Mouse (Mus musculus): ENCODE results near the gene Dlg2. TPM values are rescaled to one million over a fixed set of nuclear protein-coding genes. Genes with fewer than 3 reads are reported as not detected.
"Not testable (repeated sequence)": the region's sequence is repeated elsewhere in the genome, so short reads cannot be mapped to it uniquely, and the experiment has no call there.

The Dlg2 gene
- total RNA-seq, 2 experiments from 2014 or later, result 0.97 to 1.1 TPM

DNA sequence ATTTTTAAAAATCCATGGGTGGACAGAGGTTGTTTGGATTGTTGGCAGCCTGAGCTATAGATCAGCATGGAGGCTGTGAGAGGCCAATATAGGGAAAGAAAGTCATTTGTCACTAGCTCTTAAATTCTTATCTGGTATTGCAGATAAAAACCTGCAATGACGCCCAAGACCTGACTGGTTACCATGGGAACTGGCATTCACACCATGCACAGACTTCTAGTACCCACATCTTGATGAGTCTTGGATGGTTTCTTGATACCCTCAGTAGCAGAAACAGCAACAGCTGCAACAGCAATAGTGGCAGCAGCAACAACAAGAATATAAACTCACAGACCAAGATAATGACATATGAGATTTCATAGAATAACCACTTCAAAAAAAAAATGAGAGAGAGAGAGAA is 315.1 kb downstream of the Dlg2 start:
- ATAC-seq (replicated peaks; ENCODE audit: poor library complexity, severe bottlenecking), result no peak

DNA sequence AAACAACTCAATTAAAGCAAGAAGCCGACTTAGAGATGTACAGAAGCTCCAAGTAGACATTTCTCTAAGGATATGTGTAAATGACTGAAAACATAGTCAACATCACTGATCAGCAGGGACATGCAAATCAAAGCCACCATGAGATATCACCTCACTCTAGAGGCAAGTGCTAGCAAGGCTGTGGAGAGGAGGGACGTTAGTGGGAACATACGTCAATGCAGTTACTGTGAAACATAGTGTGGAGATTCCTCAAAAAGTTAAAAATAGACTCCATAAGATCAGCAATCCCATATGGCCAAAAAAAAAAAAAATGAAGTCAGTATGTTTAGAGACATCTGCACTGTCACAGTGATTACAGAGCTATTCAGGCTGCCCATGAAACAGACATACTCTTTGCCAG is 349.2 kb downstream of the Dlg2 start:
- ATAC-seq (replicated peaks; ENCODE audit: poor library complexity, severe bottlenecking), result no peak

DNA sequence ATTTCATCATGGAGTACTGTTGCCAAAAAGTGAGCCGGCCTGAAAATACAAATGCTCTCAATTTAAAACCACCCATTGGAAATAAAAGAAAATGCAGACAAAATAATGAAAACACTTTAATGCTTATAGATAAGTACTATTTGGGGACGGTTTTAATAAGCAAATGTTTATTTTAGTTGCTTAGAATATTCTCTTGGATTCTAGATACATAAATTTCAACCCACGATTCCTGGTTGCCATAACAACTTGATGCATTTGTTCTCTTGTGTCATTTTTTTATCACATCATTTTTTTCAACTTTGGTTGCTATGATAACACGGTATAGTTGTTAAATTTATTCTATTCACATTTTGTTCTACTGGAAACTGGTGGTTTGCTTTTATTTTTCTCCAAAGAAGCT is 364.8 kb downstream of the Dlg2 start:
- no peak for ATAC-seq (replicated peaks; ENCODE audit: poor library complexity, severe bottlenecking)

DNA sequence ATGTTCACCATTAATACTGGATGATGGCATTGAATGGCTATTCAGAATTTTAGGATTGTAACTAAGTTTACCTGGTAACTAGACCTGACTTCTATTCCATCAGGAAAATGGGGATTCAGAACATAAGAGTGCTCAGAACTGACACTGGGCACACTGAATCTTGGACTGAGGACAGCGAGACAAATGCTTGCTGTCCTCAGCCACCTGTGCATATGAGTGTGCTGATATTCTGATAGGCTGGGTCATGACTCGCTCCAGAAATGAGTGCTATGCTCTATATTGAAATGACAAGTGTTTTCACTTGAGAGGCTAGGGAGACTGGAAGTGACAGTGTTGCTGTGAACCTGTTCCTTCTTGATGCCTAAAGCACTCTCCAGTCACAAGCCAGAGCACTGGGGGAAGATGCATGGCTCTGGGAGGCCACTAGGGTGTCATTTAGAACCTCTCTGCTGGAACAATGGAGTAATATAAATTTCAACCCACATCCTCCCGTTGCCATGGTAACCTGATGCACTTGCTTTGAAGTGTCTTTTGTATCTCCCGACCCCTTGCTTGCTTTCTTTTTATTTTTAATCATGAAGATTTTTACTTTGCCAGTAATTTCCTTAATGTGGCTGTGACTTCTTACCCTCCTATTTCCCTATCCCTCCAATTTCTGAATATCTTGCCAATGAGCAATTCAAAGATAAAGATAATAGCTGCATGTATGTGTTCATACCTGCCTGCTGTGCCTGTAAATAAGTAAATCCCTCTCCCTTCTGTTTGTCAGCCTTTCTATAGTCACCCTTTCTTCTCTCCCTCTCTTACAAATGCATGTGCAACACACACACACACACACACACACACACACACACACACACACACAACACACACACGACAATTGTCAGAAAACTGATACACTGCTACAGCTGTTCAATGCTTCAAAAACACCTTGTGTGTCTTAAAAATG is 367.1 kb downstream of the Dlg2 start:
- no peak for ATAC-seq (replicated peaks; ENCODE audit: poor library complexity, severe bottlenecking)

DNA sequence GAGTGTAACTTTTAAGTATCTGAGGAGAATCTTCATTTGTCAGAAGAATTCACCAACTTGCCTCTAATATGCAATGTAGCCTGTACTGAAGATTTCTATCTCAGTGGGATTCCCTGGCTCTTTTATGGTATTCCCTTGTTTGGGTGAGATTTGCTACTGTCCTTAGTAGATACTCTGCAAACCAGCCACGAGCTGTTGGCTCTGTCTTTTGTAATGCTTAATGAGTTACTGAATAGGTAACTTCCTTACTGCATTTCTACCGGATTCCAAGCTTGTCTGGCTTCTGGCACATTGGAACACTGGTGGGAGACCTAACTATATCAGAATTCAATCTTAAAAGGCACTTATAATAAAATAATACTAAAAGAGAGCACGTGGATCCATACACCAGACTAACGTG is 400.3 kb downstream of the Dlg2 start:
- not testable (repeated sequence) for ATAC-seq (replicated peaks; ENCODE audit: poor library complexity, severe bottlenecking)

DNA sequence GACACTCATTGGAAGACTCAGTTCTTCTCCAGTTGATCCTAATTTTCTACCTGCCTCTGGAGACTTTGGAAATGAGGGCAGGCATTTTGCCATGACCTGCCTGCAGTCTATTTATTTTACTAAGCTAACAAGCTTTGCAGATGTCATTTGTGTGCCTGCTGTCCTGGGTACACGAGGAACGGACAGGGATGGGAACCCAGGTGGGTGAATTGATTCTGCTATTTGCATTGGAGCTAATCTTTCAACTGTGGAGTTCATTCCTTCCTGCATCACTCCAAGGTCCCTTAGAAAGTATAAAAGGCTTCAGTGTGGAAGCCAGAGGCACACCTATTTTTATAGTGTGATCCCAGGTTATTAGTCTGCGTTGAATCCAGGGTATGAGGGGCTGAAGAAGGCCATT is 406.3 kb downstream of the Dlg2 start:
- no peak for ATAC-seq (replicated peaks; ENCODE audit: poor library complexity, severe bottlenecking)

DNA sequence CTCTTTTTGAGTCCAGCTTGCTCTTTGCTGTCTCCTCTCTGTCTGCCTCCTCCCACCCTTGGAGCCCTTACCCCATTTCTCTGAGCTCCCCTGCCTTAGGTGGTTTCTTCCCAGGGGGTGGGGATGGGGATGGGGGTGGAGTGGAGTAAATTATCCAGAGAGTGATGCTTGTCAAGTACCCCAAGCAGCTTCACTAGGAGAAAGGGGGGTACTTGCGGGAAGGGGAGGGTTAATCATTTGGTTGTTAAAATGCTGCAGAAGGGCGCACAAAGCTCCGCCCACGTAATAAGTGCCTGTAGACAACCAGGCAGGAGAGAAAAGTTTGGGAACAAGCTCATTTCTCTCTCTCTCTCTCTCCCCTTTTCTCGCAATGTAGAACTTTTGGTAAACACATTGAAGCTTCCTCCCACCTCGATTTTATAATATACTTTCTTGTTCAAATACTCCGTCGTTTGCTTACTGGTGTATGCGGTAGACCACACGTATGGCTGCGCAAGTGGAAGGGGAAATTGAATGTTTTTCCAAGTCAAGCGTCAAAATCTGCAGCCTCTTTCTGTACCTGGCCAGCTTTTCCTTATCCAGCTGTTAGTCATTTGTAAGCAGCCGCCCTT is 410.0 kb downstream of the Dlg2 start:
- no peak for ATAC-seq (replicated peaks; ENCODE audit: poor library complexity, severe bottlenecking)

DNA sequence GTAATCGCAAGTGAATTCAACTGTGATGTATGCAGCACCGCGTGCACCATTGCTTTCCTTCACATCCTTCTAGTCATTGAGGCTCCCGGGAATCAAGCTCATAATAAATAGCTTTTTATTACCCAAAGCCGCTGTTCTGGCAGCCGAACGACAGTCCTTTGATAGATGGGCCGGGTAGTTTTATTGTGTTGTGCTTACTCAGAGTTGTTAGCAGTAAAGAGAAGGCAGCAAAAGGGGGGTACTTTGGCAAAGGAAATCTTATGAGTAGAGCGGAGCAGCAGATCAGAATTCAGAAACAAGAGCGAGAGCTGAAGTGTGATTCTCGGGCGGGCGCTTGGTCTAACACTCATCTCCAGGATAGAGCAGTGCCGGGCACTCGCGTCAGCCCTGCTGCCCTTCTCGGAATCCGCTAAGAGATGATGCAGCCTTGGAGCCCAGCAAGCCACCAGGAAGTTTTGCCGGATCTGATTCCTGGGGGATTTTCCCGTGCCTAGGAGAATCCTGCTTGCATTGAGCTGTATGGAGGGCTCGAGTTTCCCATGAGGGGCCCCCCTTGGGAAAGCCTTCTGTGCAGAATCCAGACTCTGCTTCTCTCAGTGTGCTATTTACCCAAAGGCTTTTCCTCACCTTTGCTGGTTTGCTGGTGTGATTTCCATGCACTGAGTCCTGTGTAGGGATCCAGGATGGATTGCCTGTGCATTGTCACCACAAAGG is 410.7 kb downstream of the Dlg2 start:
- no peak for ATAC-seq (replicated peaks; ENCODE audit: poor library complexity, severe bottlenecking)

DNA sequence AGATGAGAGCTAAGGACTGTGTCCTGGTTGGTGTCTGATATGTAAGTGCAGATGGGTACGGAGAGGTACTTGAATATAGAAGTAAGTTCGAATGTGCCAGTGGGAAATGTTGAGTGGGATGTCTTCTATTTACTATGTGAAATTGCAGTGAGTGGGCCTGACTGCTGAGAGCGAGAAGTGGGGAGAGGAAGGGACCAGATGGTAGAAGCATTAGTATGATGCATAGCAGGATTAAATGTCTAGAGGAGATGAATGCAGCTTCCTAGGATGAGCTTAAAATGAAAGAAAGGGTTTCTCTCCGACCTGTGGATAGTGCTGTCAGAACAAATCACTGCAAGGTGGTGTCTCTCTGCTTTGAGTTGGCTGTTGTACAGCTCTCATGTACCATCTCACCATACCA is 451.0 kb downstream of the Dlg2 start:
- ATAC-seq (replicated peaks; ENCODE audit: poor library complexity, severe bottlenecking), result no peak

DNA sequence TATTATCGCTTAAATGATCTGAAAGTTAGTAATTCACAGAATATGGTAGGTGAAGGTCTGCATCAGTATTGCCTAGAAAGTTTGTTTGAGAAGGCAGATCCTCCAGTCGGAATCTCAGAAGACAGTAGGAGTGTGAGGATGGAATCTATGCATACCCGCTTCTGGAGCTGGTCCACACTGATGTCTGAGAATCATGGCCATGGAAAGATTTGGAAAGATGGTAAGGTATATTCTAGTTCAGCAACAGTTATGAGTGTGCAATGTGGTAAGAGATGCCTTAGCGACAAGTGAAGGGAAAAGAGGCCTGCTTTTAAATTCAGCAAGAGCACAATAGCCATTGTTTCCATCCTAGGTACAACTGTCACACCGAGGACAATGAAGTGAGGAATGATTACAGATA is 464.3 kb downstream of the Dlg2 start:
- ATAC-seq (replicated peaks; ENCODE audit: poor library complexity, severe bottlenecking), result no peak

DNA sequence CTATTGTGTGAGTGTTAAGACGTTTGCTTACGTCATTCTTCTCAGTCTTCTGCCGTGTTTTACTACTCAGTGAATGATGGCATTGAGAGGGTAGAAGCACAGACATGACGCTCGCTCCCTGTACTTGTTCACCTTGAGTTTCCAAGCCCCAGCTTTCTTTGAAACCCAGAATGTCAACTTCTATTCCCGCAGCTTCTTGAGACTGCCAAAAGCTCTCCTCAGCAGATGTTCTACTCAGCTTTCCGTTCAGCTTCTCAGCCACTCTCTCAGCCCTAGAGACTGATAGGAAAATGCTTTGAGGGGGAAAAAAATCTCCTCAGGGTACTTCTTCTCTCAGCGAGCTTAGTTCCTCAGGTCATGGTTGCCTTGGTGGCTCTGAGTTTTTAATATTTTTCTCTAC is 470.6 kb downstream of the Dlg2 start:
- no peak for ATAC-seq (replicated peaks; ENCODE audit: poor library complexity, severe bottlenecking)

DNA sequence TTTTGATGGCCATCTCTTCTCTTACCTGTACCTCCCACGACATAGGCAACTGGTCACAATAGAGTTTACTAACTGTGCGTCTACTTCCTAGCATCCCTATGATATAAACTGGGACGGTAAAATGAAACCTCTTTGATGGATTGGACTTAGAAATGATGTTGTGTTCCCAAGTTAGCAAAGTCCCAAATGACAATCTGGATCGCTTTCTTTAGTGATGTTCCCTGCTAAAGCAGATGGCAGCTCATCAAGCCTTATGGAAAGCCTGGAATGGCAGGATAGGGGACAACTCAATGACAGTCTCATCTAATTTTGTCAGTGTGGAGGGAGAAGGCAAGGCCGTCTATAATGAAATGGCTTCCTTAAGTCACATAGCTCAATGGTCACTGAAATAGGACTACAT is 472.7 kb downstream of the Dlg2 start:
- ATAC-seq (replicated peaks; ENCODE audit: poor library complexity, severe bottlenecking), result no peak

DNA sequence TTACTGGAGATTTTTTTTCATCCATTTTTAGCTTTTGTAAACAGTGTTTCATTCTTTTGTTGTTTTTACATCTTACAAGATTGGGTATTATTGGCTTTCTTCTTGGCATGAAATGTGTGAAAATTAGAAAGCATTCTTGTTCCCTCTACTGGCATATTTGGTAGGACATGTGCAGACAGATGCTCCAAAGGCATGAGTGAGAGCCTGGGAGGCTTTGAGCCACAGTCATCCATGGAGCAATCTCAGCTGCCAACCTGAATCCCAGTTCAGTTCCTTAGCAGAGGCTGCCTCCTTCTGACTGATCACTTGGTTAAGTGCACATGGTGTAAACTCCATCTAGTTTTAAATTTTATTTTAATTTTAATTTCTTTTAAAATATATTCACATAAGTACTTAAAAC is 500.8 kb downstream of the Dlg2 start:
- ATAC-seq (replicated peaks; ENCODE audit: poor library complexity, severe bottlenecking), result no peak

DNA sequence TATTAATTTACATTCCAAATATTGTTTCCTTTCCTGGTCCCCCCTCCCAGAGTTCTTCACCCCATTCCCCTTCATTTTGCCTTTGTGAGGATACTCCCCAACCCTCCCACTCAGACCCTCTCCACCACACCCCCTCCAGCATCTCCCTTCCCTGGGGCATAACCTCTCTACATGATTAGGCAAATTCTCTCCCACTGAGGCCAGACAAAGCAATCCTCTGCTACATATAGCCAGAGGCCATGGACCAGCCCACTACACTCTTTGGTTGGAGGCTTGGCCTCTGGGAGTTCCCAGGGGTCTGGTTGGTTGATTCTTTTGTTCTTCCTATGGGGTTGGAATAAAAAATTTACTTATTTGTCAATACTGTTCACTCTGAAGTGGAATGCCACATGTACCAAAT is 505.6 kb downstream of the Dlg2 start:
- ATAC-seq (replicated peaks; ENCODE audit: poor library complexity, severe bottlenecking), result no peak

DNA sequence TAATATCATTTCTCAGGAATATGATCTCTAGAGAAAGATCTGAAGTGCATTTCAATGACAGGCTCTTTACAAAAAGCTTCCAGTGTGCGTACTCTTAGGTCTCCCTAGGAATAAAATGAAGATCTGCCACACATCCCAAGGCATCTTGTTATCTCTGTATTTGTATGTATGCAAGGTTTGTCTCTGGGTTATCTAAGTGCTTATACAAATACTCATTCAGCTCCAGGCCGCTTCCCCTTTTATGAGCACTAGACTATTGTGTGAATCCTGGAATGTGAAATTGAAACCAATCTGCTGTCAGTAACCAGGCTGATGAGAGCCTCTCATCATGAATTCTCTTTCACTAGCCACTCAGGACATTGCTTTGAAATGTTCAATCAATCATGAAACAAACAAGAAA is 534.2 kb downstream of the Dlg2 start:
- ATAC-seq (replicated peaks; ENCODE audit: poor library complexity, severe bottlenecking), result no peak

DNA sequence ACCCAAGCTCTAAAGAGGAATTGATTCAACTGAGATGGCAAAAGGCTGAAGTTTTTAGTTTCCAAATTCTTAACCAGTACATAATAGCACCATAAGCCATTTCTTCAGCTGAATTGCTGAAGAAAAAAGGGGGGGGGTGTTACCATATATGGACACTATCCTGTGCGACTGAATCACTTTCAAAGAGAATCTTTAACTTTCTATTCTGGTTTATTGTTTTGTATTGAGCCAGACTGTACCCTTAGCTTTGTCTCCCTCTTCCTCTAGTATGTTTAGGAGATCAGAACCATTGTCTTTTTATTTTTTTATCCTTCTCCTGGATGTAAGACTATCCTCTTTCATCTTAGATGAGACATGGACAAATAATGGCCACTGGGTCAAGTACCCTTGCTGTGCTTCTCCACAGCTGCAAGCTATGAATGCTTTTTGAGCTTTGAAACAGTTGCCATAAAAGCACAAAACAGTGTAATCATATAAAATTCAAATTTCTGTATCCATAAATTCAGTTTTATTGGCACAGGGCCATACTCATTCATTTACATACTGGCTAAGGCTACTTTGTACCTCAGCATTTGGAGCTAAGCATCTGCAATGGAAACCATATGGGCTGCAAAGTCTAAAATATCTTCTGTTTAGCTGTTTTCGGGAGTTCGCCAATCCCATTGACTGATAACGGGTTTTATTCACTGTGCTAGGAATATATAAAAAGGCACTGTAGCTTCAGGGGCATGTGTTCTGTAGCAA is 568.7 kb downstream of the Dlg2 start:
- ATAC-seq (replicated peaks; ENCODE audit: poor library complexity, severe bottlenecking), result no peak

DNA sequence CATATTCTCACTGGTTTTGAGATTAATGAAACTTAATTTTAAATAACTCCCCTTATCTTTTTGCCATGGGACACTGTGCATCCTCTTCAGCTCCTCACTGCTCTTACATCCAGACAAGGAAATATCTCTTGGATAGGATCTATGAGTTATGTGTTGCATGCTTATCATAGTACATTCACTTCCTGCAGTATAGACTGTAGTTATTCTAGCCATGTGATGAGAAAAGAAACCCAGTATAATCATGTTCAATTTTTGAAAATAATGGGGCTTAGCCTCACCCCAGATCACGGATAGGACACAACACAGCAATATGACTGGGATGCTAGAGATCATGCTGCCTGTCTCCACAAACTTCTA is 569.2 kb downstream of the Dlg2 start:
- no peak for ATAC-seq (replicated peaks; ENCODE audit: poor library complexity, severe bottlenecking)

DNA sequence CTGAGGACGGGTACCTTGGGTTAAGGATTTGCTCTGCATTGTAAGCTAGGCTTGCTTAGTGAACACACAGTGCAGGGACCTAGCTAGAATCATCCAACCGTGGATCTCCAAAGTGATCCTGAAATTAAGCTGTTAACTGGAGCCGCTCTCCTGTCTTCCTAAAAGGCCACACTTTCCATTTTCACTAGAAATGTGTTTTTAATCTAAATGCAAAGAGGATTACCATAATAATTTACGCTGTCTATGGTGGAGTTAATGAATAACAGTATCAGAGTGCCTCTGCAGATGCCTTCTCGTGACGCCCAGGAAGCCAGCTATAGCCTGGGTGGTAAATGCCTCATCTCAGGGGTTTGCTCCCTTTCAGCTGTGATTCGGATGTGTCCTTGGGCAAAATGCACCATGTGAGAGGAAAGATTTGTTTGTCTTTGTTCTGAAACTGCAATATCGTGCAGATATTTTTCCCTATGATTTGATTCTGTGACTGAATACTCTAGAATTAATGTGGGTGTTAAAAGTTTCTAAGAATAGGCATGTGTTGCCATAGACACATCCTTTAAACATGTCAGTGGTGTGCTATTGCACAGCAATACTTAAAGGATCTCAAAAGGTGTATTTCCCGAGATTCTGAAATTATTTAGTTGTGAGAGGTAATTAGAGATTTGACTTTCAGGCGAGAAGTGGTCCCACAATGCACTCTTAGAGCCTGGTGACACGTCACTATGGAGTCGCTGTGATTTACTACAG is 587.0 kb downstream of the Dlg2 start:
- no peak for ATAC-seq (replicated peaks; ENCODE audit: poor library complexity, severe bottlenecking)

DNA sequence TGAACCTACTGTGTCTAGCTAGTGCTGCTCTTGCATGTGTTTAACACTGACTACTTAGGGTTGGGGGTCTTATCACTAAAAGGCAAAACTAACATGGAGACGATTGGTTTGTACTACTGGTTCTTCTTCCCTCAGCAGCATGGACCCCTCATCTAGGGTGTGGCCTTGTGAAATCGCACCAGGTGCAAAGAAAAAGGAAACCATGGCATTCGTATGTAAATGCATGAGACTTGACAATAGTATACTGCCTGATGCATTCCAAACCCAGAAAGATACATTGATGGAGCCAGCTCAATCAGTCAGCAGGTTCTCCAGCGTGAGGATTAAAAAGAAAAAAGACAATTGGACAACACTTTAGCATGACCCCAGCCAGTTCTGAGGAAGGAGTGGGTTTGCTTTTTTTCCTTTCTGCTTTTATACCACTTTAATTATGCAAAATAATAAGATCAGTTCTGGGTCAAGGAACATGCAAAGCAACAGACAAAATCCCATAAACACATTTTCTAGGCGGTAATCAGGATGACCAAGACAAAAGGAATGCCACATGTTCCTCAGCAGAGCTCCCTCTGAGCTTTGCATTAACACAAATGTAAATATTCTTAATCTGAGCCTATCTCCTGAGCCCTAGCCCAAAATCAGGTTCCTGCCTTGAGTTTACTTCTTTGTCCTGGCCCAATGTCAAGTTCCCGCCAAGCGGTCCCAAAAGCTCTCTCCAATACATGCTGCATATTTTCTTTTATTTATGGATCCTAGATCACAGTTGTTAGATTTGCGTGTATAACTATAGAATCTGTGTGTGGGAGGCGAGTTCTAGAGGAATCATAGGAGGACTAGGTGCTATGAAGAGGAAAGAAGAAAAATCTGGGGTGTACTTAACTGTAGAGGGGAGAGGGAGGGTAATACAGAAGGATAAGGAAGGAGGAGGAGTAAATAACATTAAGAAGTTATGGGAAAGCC is 595.6 kb downstream of the Dlg2 start:
- no peak for ATAC-seq (replicated peaks; ENCODE audit: poor library complexity, severe bottlenecking)

Measured in granulocyte monocyte progenitor cell, adult 5-6 weeks (primary cell).